Mouse (Mus musculus): Measurements from ENCODE around the gene Pogk.

DNA sequence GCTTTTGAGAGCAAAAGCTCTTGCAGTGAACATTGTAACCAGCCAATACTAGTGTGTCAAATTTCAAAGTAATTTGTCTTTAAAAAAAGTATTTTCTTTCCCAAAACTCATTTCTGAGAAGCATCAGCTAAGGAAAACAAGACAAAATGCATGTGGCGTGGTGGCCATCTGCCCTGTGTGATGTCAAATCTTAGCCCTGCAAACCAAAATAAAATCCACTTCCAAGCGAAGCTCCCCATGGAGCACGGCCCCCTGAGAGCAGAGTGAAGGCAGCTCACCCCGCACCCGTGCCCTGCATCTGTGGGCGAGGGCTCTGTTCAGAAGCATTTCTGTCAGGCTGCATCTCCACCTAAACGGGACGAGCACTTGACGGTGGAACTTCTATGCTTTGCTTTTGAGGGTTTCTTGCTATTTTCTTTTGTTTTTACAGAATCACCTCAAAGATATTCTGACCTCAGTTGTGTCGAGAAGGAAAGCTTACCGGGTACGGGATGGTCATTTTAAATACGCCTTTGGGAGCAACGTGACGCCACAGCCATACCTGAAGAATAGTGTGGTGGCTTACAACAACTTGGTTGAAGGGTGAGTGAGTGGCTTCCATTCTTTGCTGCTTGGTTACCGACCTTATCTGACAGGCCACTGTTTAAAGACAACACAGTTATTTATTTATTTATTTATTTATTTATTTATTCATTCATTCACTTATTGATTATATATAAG is 20.1 kb downstream of the Pogk start:
- TF ChIP-seq CTCF (IDR thresholded peaks at IDR 0.05; ENCODE audit: low read depth, low read length): no peak
- TF ChIP-seq POLR2A (IDR thresholded peaks at IDR 0.05; ENCODE audit: insufficient read depth, low read length): no peak
